Mouse (Mus musculus) left cerebral cortex, adult 9 months (tissue): ENCODE data around the gene Cdhr5.

Experiments used
- DNase-seq, 2 experiments: peaks; one replicate each; pipeline ENCODE4 v3.0.0; 2022; ENCODE audit warnings: low spot score in 2 of 2

The Cdhr5 gene

DNA sequence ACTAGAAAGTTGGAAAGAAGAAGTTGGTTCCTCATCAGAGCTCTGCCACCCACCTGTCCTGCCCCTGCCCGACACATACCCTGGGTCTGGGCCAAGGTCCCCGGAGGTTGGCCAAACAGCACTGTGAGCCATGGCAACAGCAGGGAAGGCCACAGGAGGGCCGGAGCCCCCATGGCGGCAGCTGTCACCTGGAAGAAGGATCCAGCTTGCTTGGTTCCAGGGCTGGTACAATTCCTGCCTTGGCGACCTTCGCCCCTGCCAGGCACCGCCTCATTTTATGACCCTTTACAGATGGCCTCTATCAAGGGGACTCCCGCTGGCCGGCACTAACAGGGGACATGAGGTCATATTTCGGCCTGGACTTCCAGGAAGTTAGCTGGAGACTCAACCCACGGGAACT lies at the start of gene Cdhr5:
TSS of gene Cdhr5 (minus strand) at position 241 of the 400 bp plus-strand sequence.
- DNase-seq = no peak

DNA sequence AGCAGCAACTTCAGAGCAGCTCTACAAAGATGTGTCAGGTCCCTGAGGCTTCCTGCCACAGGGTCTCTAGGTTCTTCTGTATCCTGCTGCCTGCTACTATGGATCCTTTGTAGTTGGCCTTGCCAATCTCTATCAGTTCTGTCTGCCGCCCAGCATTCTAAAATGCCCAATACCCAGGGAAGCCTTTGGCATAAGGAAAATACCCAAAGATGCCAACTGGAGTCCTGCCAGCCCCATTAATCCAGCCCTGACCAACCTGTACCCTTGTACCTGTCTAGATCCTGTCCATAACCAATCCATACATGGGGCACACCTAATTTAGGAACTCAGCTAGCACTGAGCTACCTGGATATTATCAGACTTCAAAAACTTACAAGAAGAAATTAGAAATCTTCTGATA lies 48.1 kb upstream of the Cdhr5 start:
- DNase-seq = no peak

DNA sequence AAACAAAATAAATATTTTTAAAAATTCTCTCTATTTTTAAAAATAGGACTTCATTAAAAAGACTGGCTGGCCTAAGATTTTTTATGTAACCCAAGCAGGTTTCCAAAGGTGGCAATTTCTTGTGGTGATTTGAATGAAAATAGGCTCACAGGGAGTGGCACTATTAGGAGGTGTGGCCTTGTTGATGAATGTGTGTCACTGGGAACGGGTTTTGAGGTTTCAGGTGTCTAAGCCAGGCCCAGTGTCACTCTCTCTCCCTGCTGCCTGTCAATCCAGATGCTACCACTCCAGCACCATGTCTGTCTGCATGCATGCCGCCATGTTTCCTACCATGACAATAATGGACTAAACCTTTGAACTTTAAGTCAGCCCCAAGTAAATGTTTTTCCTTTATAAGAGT lies 42.9 kb upstream of the Cdhr5 start:
- DNase-seq = no peak

DNA sequence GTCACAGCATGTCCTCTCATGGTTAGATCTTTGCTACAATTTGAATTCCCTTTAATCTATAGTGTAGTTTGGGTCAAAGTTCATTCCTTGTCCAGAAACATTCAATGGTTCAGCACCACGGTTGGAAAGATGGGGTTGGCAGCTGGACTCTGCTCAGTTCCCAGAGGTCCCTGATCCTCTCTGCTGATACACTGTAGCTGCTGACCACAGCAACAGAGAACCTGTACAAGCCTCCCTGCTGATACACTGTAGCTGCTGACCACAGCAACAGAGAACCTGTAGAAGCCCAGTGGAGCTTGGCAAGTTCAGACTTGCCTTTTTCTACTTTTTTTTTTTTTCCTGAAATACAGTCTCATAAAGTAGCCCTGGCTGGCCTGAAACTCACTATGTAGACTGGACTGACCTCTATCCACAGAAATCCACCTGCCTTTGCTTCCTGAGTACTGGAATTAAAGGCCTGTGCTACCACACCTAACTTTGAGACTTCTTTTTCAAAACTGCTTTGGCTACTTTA lies 41.1 kb upstream of the Cdhr5 start:
- no peak for DNase-seq

- DNase-seq = peak in 1 of 2 experiments; percentile 52
Measured at GRCm38 (mm10) chr7:141315974-141316373, 39.4 kb upstream of the Cdhr5 start.

- DNase-seq = no peak
Measured at GRCm38 (mm10) chr7:141315076-141315475, 38.5 kb upstream of the Cdhr5 start.

- no peak for DNase-seq
Measured at GRCm38 (mm10) chr7:141314416-141314815, 37.8 kb upstream of the Cdhr5 start.

GRCm38 (mm10) chr7:141304537-141304936 lies 28.0 kb upstream of the Cdhr5 start:
- no peak for DNase-seq

GRCm38 (mm10) chr7:141302702-141303268 lies 26.2 kb upstream of the Cdhr5 start:
- no peak for DNase-seq

DNA sequence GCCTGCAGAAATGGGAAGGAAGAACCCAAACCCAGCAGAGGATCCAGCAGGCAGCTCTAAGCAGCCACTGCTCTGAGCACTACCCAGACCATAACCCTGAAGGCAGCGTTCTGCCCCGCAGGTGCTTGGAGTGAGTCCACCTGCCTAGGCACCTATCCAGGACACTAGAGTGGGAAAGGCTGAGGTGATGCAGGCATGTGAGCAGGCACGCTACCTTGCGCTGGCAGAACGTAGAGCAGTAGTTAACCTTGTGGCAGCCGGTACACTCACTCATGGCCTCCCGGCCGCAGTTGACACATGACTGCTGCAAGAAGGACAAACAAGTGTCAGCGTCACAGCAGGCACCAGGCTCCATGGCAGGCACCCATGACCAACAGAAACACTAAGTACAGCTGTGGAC lies 24.8 kb upstream of the Cdhr5 start:
- DNase-seq = no peak

DNA sequence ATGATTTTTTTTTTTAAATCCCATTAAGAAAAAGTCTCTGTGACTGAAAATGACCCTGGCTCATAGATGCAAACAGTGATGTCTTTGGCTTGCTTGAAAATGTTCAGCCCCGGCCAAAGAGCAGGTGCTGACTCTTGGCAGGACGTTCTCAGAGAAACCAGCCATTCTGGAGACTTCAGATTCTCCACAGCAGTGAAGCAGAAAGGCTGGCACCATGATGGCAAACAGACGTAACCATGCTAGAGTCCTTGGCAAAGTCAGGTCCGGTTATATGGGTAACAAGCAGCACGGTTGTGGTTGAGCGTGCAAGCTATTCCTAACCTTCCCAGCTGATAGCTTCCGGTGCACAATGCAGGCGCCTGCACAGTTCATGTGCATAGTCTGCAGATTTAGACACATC lies 22.6 kb upstream of the Cdhr5 start:
- DNase-seq = no peak

DNA sequence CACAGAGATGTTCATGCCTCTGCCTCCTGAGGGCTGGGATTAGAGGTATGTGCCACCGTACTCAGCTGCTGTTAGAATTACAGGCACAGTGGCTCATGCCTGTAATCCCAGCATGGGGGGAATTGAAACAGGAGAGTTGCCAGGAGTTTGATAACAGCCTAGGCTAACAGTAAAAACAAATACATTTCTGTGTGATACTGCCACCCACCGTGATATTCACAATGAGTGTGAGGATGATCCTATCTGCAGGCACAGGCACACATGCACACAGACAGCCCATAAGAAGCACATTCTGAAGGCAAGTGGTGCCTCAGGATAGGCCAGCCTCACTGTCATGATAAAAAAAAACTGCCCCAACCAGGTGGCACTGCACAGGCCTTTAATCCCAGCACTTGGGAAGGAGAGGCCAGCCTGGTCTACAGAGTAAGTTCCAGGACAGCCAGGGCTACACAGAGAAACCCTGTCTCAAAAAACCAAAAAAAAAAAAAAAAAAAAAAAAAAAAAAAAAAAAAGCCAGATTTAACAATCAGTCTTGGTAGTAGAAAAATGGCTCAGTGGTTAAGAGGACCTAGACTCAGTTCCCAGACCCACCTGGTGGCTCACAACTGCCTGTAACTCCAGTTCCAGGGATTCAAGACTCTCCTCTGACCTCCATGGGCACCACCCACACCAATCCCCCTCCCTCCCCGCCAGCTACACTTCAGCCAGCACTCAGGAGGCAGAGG lies 21.5 kb upstream of the Cdhr5 start:
- no peak for DNase-seq

GRCm38 (mm10) chr7:141294479-141294878 lies 17.9 kb upstream of the Cdhr5 start:
- no peak for DNase-seq

GRCm38 (mm10) chr7:141293852-141294471 lies 17.4 kb upstream of the Cdhr5 start:
- no peak for DNase-seq

- no peak for DNase-seq
Measured at GRCm38 (mm10) chr7:141292583-141293388, 16.2 kb upstream of the Cdhr5 start.

DNA sequence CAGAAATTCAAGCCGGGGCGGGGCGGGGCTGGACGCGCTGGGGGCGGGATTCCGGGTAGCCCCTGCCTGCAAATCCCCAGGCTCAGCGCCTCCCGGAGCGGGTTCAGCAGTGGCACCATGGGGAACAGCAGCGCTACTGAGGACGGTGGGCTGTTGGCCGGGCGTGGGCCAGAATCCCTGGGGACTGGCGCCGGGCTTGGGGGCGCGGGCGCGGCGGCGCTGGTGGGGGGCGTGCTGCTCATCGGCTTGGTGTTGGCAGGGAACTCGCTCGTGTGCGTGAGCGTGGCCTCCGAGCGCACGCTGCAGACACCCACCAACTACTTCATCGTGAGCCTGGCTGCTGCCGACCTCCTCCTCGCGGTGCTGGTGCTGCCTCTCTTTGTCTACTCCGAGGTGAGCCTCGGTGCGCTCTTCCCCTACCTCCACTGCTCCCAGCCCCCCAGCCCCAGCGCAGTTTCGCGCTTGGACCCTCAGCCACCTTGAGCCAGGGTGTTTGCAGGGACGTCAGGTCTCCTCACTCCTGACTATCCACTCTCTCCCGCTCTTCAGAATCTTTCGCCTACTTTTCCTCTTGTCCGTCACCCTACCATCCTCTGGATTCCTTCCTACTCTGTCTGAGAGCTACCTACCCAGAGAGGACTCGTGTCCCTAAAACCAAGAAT lies 15.5 kb upstream of the Cdhr5 start, which contains the start of gene Drd4:
TSS of gene Drd4 (plus strand) at position 86 of the 662 bp plus-strand sequence.
- no peak for DNase-seq

GRCm38 (mm10) chr7:141288042-141288441 lies 11.5 kb upstream of the Cdhr5 start:
- DNase-seq = no peak

GRCm38 (mm10) chr7:141282756-141283155 lies 6.2 kb upstream of the Cdhr5 start:
- no peak for DNase-seq

GRCm38 (mm10) chr7:141281442-141281841 lies 4.9 kb upstream of the Cdhr5 start:
- no peak for DNase-seq

GRCm38 (mm10) chr7:141278766-141279590 lies 2.4 kb upstream of the Cdhr5 start, which contains the start of gene Sct:
TSS of gene Sct (minus strand) at chr7:141279133.
- DNase-seq = no peak
